Mouse (Mus musculus): Measurements from ENCODE around the gene Wbp1l. TPM values are rescaled to one million over a fixed set of nuclear protein-coding genes. Genes with fewer than 3 reads are reported as not detected.
"Not testable (repeated sequence)": the region's sequence is repeated elsewhere in the genome, so short reads cannot be mapped to it uniquely, and the experiment has no call there.

Wbp1l gene
- polyA plus RNA-seq, 1 experiment from 2014 or later: 31.2 TPM

DNA sequence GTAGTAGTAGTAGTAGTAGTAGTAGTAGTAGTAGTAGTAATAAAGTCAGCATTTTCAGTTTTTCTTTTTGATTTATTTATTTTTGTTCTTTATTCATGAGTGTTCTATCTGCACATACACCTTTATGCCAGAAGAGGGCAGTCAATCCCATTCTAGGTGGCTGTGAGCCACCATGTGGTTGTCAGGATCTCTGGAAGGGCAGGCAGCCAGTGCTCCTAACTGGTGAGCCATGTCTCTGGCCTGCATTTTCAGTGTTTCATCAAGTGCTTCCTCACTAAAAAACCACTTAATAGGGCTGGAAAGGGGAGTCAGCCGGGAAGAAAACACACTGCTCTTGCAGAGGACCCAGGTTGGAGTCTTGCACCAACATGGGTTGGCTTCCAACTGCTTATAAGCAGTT lies 36.8 kb upstream of the Wbp1l start:
- peak overlapping the region; percentile 25; the same call in 1 of the 2 replicates for H3K27ac ChIP-seq (replicated peaks)
- WGBS: 29% methylated on average over 1 of the region's 1 CpGs
- TF ChIP-seq EP300 (optimal IDR thresholded peaks at IDR 0.05): no peak
- TF ChIP-seq CTCF (IDR thresholded peaks at IDR 0.05; ENCODE audit: low read depth): peak; percentile 88
- no peak overlapping the region for H3K9ac ChIP-seq (ENCODE audit: low read length)
- no peak overlapping the region for H3K4me3 ChIP-seq (ENCODE audit: low read depth, low read length)
- peak; percentile 62; the same call in 1 of the 2 replicates for ATAC-seq (ENCODE audit: low FRiP score, low TSS enrichment)
- H3K9me3 ChIP-seq (ENCODE audit: control insufficient read depth, low read length): no peaks in the 10 kb centered on the region
- H3K4me1 ChIP-seq (replicated peaks; ENCODE audit: control insufficient read depth, insufficient read depth): no peaks in the 10 kb centered on the region
- DNase-seq (ENCODE audit: low spot score): peak; percentile 56
- no peaks in the 10 kb centered on the region for H3K27me3 ChIP-seq (ENCODE audit: control insufficient read depth, insufficient read depth, low read length)
- no peaks in the 10 kb centered on the region for H3K36me3 ChIP-seq (ENCODE audit: control insufficient read depth, insufficient read depth, low read length)
- H3K4me2 ChIP-seq (replicated peaks; ENCODE audit: low read depth): no peak overlapping the region

DNA sequence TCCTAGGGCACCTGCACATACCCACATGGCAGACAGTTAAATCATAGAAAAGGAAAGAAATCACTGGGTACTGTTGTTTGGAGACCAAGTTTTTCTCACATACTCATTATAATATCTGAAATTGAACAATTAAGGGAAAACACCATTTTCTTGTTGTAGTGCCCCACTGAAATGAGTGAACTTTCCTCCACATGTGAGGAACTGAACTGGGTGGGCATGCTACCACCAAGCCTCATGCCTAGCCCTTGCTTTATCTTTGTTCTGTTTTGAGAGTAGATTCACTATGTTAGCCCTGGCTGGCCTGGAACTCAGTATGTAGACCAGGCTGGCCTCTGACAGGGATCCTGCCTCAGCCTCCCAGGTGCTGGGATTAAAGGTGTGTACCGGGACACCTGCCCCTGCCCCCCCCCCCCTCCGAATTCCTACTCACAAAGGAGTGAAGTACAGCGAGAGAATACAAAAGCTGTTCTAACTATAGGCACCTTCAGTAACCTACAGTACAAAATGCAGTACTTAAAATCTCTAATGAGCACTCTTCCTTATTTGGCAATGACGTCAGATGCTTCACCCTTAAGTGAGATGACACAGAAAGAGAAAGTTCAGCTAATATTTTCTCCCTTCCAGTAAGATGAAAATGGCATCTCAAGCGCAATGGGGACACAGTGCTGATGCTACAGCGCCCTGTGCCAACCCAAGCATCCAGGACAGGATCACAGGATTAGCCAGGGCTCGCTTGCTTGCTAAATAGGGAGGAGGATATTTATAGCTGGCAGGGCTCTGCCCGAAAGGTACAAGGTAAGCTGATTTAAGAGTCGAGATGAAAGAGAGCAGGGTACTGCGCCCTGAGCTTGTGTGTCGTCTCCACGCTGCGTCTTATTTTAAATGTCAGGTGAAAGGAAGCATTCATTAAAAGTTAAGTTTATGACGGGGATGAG lies 36.0 kb upstream of the Wbp1l start:
- Histone ChIP-seq H3K36me3 (ENCODE audit: control insufficient read depth, insufficient read depth, low read length) (no peaks in the 10 kb centered on the region), H3K4me1 (replicated peaks; ENCODE audit: control insufficient read depth, insufficient read depth) (no peaks in the 10 kb centered on the region), H3K4me2 (replicated peaks; ENCODE audit: low read depth) (no peak overlapping the region), H3K9ac (ENCODE audit: low read length) (no peak overlapping the region), H3K9me3 (ENCODE audit: control insufficient read depth, low read length) (no peaks in the 10 kb centered on the region), H3K4me3 (ENCODE audit: low read depth, low read length) (no peak overlapping the region), H3K27ac (replicated peaks) (peak overlapping the region; percentile 25; the same call in 1 of the 2 replicates), H3K27me3 (ENCODE audit: control insufficient read depth, insufficient read depth, low read length) (no peaks in the 10 kb centered on the region)
- ATAC-seq (ENCODE audit: low FRiP score, low TSS enrichment) (no peak), DNase-seq (ENCODE audit: low spot score) (no peak)
- TF ChIP-seq EP300 (optimal IDR thresholded peaks at IDR 0.05) (no peak), CTCF (IDR thresholded peaks at IDR 0.05; ENCODE audit: low read depth) (no peak)
- 77% methylated on average over 14 of the region's 14 CpGs for WGBS

DNA sequence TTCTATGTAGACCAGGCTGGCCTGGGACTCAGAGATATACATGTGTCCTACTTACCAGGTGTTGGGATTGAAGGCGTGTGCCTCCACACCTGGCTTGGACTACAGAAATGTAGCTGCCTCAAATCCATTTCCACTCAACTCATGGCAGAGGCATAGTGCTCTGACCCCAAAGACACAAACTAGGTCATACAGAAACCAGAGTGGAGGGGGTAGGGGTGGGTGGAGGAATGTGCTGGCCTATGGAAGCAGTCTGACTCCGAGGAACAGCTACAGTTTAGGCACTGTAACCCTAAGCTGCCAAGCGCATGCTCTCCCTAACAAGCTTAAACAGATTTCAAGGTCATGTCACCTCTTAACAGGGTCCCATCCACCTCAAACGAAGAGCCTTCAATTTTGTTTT lies 35.3 kb upstream of the Wbp1l start:
- ATAC-seq (ENCODE audit: low FRiP score, low TSS enrichment) (no peak), DNase-seq (ENCODE audit: low spot score) (no peak)
- WGBS: 71% methylated on average over 4 of the region's 4 CpGs
- Histone ChIP-seq H3K4me2 (replicated peaks; ENCODE audit: low read depth) (no peak overlapping the region), H3K27ac (replicated peaks) (no peak overlapping the region), H3K36me3 (ENCODE audit: control insufficient read depth, insufficient read depth, low read length) (no peaks in the 10 kb centered on the region), H3K9me3 (ENCODE audit: control insufficient read depth, low read length) (no peaks in the 10 kb centered on the region), H3K4me1 (replicated peaks; ENCODE audit: control insufficient read depth, insufficient read depth) (no peaks in the 10 kb centered on the region), H3K4me3 (ENCODE audit: low read depth, low read length) (no peak overlapping the region), H3K27me3 (ENCODE audit: control insufficient read depth, insufficient read depth, low read length) (no peaks in the 10 kb centered on the region), H3K9ac (ENCODE audit: low read length) (no peak overlapping the region)
- no peak for TF ChIP-seq CTCF (IDR thresholded peaks at IDR 0.05; ENCODE audit: low read depth)
- no peak for TF ChIP-seq EP300 (optimal IDR thresholded peaks at IDR 0.05)

DNA sequence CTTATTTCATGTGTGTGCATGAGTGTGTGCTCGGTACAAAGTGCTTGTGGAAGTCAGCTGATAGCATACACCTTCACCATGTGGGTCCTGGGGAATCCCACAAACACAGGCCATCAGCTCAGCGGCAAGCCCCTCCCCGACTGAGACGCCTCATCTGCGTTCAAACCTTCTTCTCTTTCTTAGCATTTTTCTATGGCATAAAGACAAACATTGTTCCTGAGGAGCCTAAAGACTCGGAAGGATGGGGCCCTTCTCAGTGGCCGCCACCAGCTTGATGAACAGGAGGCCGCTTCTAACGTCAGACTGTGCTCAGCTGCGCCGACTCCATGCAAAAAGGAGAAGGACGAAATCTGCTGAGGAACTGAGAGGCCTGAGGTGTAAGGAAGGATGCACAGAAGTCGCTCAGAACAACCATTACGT lies 34.8 kb upstream of the Wbp1l start:
- Histone ChIP-seq H3K9me3 (ENCODE audit: control insufficient read depth, low read length) (no peaks in the 10 kb centered on the region), H3K9ac (ENCODE audit: low read length) (no peak overlapping the region), H3K27me3 (ENCODE audit: control insufficient read depth, insufficient read depth, low read length) (no peaks in the 10 kb centered on the region), H3K27ac (replicated peaks) (no peak overlapping the region), H3K4me2 (replicated peaks; ENCODE audit: low read depth) (no peak overlapping the region), H3K4me1 (replicated peaks; ENCODE audit: control insufficient read depth, insufficient read depth) (no peaks in the 10 kb centered on the region), H3K36me3 (ENCODE audit: control insufficient read depth, insufficient read depth, low read length) (no peaks in the 10 kb centered on the region), H3K4me3 (ENCODE audit: low read depth, low read length) (no peak overlapping the region)
- DNase-seq (ENCODE audit: low spot score): no peak
- WGBS: 65% methylated on average over 14 of the region's 14 CpGs
- TF ChIP-seq EP300 (optimal IDR thresholded peaks at IDR 0.05) (no peak), CTCF (IDR thresholded peaks at IDR 0.05; ENCODE audit: low read depth) (no peak)
- ATAC-seq (ENCODE audit: low FRiP score, low TSS enrichment): no peak

DNA sequence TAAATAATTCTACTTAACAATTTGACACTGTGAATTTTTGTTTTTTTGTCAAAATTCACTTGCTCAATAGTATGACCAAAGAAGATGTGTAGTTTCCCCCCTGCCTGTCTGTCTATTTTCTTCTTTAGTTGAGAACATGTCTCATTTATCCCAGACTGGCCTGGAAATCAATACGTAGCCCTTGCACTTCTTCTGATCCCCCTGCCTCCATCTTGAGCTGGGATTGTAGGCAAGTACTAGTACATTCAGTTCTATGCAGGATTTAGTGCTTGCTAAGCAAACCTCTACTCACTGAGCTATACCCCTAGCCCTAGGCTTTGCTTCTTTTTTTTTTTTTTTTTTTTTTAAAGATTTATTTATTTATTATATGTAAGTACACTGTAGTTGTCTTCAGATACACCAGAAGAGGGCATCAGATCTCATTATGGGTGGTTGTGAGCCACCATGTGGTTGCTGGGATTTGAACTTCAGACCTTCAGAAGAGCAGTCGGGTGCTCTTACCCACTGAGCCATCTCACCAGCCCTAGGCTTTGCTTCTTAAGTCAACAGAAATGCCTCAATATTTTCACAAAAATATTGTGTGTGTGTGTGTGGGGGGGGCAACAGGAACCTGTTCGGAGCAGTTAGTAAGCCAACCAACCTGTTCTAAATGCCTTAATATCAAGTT lies 27.5 kb upstream of the Wbp1l start:
- peak overlapping the region; percentile 79; the same call in 1 of the 2 replicates for H3K4me2 ChIP-seq (replicated peaks; ENCODE audit: low read depth)
- not testable (repeated sequence) for H3K36me3 ChIP-seq (ENCODE audit: control insufficient read depth, insufficient read depth, low read length); DNase-seq (ENCODE audit: low spot score); H3K4me1 ChIP-seq (replicated peaks; ENCODE audit: control insufficient read depth, insufficient read depth); H3K4me3 ChIP-seq (ENCODE audit: low read depth, low read length); ATAC-seq (ENCODE audit: low FRiP score, low TSS enrichment); H3K27ac ChIP-seq (replicated peaks); H3K9me3 ChIP-seq (ENCODE audit: control insufficient read depth, low read length); H3K27me3 ChIP-seq (ENCODE audit: control insufficient read depth, insufficient read depth, low read length); H3K9ac ChIP-seq (ENCODE audit: low read length)
- 67% methylated on average over 3 of the region's 3 CpGs for WGBS

DNA sequence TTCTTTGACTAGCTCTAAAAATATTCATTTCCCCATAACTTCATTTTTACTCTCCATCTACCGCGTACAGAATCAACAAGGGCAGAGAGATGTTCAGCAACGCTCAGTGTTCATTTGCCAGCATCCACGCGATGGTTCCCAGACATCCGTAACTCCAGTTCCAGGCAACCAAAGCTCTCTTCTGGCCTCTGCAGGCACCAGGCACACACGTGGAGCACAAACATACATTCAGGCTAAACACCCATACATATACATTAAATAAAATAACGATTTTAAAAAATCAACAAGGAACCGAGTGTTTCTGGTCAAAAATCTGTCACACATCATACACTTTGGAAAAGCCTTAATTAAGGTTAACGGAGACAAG lies 27.0 kb upstream of the Wbp1l start:
- Histone ChIP-seq H3K27me3 (ENCODE audit: control insufficient read depth, insufficient read depth, low read length) (no peaks in the 10 kb centered on the region), H3K9me3 (ENCODE audit: control insufficient read depth, low read length) (no peaks in the 10 kb centered on the region), H3K4me2 (replicated peaks; ENCODE audit: low read depth) (peak overlapping the region; percentile 79), H3K4me1 (replicated peaks; ENCODE audit: control insufficient read depth, insufficient read depth) (no peaks in the 10 kb centered on the region), H3K36me3 (ENCODE audit: control insufficient read depth, insufficient read depth, low read length) (no peaks in the 10 kb centered on the region), H3K27ac (replicated peaks) (no peak overlapping the region; the same call in 1 of the 2 replicates), H3K9ac (ENCODE audit: low read length) (no peak overlapping the region; the same call in 1 of the 2 replicates), H3K4me3 (ENCODE audit: low read depth, low read length) (peak overlapping the region; percentile 72)
- no peak for ATAC-seq (ENCODE audit: low FRiP score, low TSS enrichment)
- TF ChIP-seq EP300 (optimal IDR thresholded peaks at IDR 0.05): no peak
- peak; percentile 21 for TF ChIP-seq CTCF (IDR thresholded peaks at IDR 0.05; ENCODE audit: low read depth)
- 13% methylated on average over 10 of the region's 10 CpGs for WGBS
- no peak for DNase-seq (ENCODE audit: low spot score)
